In the genomic region with DNA sequence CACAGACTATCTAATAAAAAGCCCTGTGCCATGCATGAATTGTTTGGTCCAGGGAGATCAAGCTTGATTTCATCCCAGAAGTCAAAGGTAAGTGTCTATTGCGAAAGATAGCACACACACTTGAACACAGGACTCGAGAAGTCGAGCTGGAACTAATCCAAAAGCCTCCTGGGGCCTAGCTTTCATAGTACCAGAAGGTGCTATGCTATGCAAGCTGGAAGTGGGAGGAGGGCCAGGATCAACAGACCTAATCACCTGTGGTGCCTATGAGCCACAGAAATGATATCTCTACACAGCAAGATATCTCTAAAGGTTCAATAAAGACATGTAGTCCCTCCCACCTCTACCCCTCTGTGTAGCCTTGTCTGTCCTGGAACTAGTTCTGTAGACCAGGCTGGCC, we compare ENCODE assay signal across 20 mouse cellular contexts. TPM values are rescaled to one million over a fixed set of nuclear protein-coding genes. Genes with fewer than 3 reads are reported as not detected.
A peak's percentile ranks its signal among the peaks of the same experiment; 100 is the strongest.
DNase-seq lines count a peak whose midpoint lies in the region; ATAC-seq and TF ChIP-seq lines count a peak whose summit lies in the region.
"Had no signal": no experiment of that assay in that cellular context is flagged by ENCODE, and none has a peak within 500 bp of the region (broad histone marks: within the 10 kb centered on the region; RNA-seq: fewer than 3 reads in every experiment).

No protein-coding gene starts in this region.

- H3K27me3 ChIP-seq in kidney, adult 2 months (replicated peaks; ENCODE audit: control insufficient read depth, insufficient read depth, low read length), result no peaks in the 10 kb centered on the region
- H3K27me3 ChIP-seq in midbrain, embryonic 16.5 days (ENCODE audit: control insufficient read depth, insufficient read depth, low read depth, low read length), result no peaks in the 10 kb centered on the region
- H3K27me3 ChIP-seq in midbrain, embryonic 14.5 days (ENCODE audit: control insufficient read depth, insufficient read depth, low read length), result no peaks in the 10 kb centered on the region
- H3K27me3 ChIP-seq: limb, embryonic 12.5 days; stomach, embryonic 15.5 days had no signal

- peaks cover 7% of the 10 kb centered on the region; the same call in 1 of the 2 replicates for H3K36me3 ChIP-seq in kidney, adult 2 months (ENCODE audit: control insufficient read depth, insufficient read depth, low read length)
- no peaks in the 10 kb centered on the region for H3K36me3 ChIP-seq in midbrain, embryonic 16.5 days (ENCODE audit: control insufficient read depth, insufficient read depth, low read length)
- peaks cover 12% of the 10 kb centered on the region; the same call in 1 of the 2 replicates for H3K36me3 ChIP-seq in midbrain, embryonic 14.5 days (ENCODE audit: control insufficient read depth, insufficient read depth, low read length)
- H3K36me3 ChIP-seq: stomach, embryonic 15.5 days had no signal

- no peak for TF ChIP-seq POLR2A in kidney, adult 2 months (IDR thresholded peaks at IDR 0.05; ENCODE audit: low read depth, low read length)

- H3K27ac ChIP-seq in kidney, adult 2 months (ENCODE audit: insufficient read depth, low read depth, low read length), result no peak overlapping the region; the same call in 1 of the 2 replicates
- H3K27ac ChIP-seq in midbrain, embryonic 16.5 days (ENCODE audit: low read length), result no peak overlapping the region
- H3K27ac ChIP-seq in midbrain, embryonic 14.5 days (replicated peaks; ENCODE audit: low read depth, low read length), result no peak overlapping the region
- H3K27ac ChIP-seq: hindbrain, embryonic 14.5 days; limb, embryonic 12.5 days; liver, embryonic 14.5 days; stomach, embryonic 15.5 days had no signal

- 68% methylated on average over 3 of the region's 3 CpGs for WGBS in kidney, adult 2 months
- 95% methylated on average over 3 of the region's 3 CpGs for WGBS in midbrain, embryonic 16.5 days
- 96% methylated on average over 3 of the region's 3 CpGs for WGBS in midbrain, embryonic 14.5 days

- H3K4me1 ChIP-seq in kidney, adult 2 months (ENCODE audit: control insufficient read depth, insufficient read depth, low read length), result peaks cover 14% of the 10 kb centered on the region; the same call in 1 of the 2 replicates
- peaks cover 14% of the 10 kb centered on the region for H3K4me1 ChIP-seq in midbrain, embryonic 16.5 days (ENCODE audit: control insufficient read depth, insufficient read depth, low read length)
- peaks cover 7% of the 10 kb centered on the region for H3K4me1 ChIP-seq in midbrain, embryonic 14.5 days (ENCODE audit: control insufficient read depth, insufficient read depth, low read length)
- H3K4me1 ChIP-seq: stomach, embryonic 15.5 days had no signal

- H3K9me3 ChIP-seq in midbrain, embryonic 16.5 days (replicated peaks; ENCODE audit: control insufficient read depth, low read length, poor library complexity, severe bottlenecking), result no peaks in the 10 kb centered on the region
- no peaks in the 10 kb centered on the region for H3K9me3 ChIP-seq in midbrain, embryonic 14.5 days (ENCODE audit: control insufficient read depth, low read length)
- H3K9me3 ChIP-seq: limb, embryonic 12.5 days; stomach, embryonic 15.5 days had no signal

- TF ChIP-seq CTCF in kidney, adult 2 months (conservative IDR thresholded peaks at IDR 0.05; ENCODE audit: insufficient read depth, insufficient read length, low read depth, low read length), result no peak

- no peak overlapping the region for H3K9ac ChIP-seq in midbrain, embryonic 16.5 days (ENCODE audit: low read depth, low read length)
- H3K9ac ChIP-seq in midbrain, embryonic 14.5 days (replicated peaks; ENCODE audit: low read length), result no peak overlapping the region
- H3K9ac ChIP-seq: forebrain, postnatal 0 days; limb, embryonic 12.5 days; stomach, embryonic 15.5 days had no signal

- 0 out of 2 replicates have a peak, but pooled peaks have one; percentile 12 for ATAC-seq in midbrain, embryonic 16.5 days
- no peak for ATAC-seq in midbrain, embryonic 14.5 days (ENCODE audit: low FRiP score, low TSS enrichment)

- DNase-seq in cerebellum, adult 11-12 months, result peak; percentile 36
- no peak for DNase-seq in cerebellum, postnatal 36 days
- peak; percentile 80 for DNase-seq in kidney, adult 2 months
- no peak for DNase-seq in kidney, postnatal 4 days
- no peak for DNase-seq in midbrain, embryonic 14.5 days
- peak; percentile 89 for DNase-seq in lung, postnatal 36 days
- DNase-seq in spleen, adult 12 weeks (ENCODE audit: low spot score), result no peak
- DNase-seq: adrenal gland, postnatal 10 days; cerebellum, adult 11 months; forebrain, postnatal 0 days; heart, postnatal 14 days; right cerebral cortex, postnatal 25 days; thymus, adult 18-20 months; thymus, postnatal 4 days had no signal

- no peak overlapping the region for H3K4me3 ChIP-seq in kidney, adult 2 months (ENCODE audit: insufficient read depth, low read depth, low read length)
- H3K4me3 ChIP-seq in midbrain, embryonic 16.5 days (ENCODE audit: low read depth, low read length), result no peak overlapping the region
- no peak overlapping the region for H3K4me3 ChIP-seq in midbrain, embryonic 14.5 days (replicated peaks; ENCODE audit: low read depth, low read length)

- H3K4me2 ChIP-seq in midbrain, embryonic 16.5 days (ENCODE audit: low read length), result no peak overlapping the region
- no peak overlapping the region for H3K4me2 ChIP-seq in midbrain, embryonic 14.5 days (ENCODE audit: low read length)

RNA-seq across cellular contexts. Expression of a gene that starts 24.2 kb away (rescaled TPM):
- polyA plus RNA-seq in kidney, adult 2 months (2012; rRNA removed), result 29.8 and 30.4 TPM in 2 replicates
- polyA plus RNA-seq in midbrain, embryonic 16.5 days (2015; fragmentation: Nextera tagmentation; extraction: Ambion mirVana), result 0.22 and 0.51 TPM in 2 replicates
- 0.12 TPM in 1 of 2 replicates, not detected in the other for polyA plus RNA-seq in midbrain, embryonic 14.5 days (2014; fragmentation: Nextera tagmentation; extraction: Ambion mirVana)
- polyA plus RNA-seq: activated CD4-positive, CD25-positive, alpha-beta regulatory T cell, adult 4 months had no signal

Comparison
In these comparisons a context has a peak if more than half of its experiments do, and no peak if none do; other contexts are left out.
1. DNase-seq: peak in cerebellum, adult 11-12 months (single experiment), kidney, adult 2 months (single experiment) and lung, postnatal 36 days (single experiment); none in cerebellum, postnatal 36 days (0 of 2), kidney, postnatal 4 days (0 of 2), midbrain, embryonic 14.5 days (single experiment) and spleen, adult 12 weeks (single experiment).
2. RNA of a gene that starts 24.2 kb away (polyA plus RNA-seq): 29.8 to 30.4 TPM in kidney, adult 2 months; 0.22 to 0.51 TPM in midbrain, embryonic 16.5 days and 0.12 TPM in midbrain, embryonic 14.5 days; every median in the first group is over 10 times any median in the second.